In the genomic region with DNA sequence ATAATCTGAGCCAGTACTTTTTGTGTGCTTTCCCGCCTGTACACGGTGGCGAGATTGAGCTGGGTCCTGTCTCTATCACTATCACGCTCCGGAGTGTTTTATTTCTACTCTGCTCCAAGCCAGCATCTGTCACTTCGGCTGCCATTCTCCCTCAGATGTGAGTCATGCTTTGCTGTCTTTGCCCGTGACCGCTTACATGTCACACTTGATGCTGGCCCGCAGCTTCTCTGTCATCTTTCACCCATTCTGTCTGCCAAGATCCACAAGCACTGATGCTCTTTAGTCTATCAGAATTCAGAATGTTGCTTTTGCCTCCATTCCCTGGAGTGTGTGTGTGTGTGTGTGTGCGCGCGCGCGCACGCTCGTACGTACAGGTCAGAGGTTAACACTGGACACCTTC, we compare ENCODE assay signal across 15 mouse cellular contexts. TPM values are rescaled to one million over a fixed set of nuclear protein-coding genes. Genes with fewer than 3 reads are reported as not detected.
DNase-seq lines count a peak whose midpoint lies in the region; ATAC-seq lines count a peak whose summit lies in the region.
"Had no signal": no experiment of that assay in that cellular context is flagged by ENCODE, and none has a peak within 500 bp of the region (broad histone marks: within the 10 kb centered on the region; RNA-seq: fewer than 3 reads in every experiment).

No protein-coding gene starts in this region.

- no peaks in the 10 kb centered on the region for H3K9me3 ChIP-seq in forebrain, embryonic 10.5 days
- H3K9me3 ChIP-seq in forebrain, embryonic 11.5 days (ENCODE audit: control insufficient read depth, low read length): no peaks in the 10 kb centered on the region
- no peaks in the 10 kb centered on the region for H3K9me3 ChIP-seq in forebrain, embryonic 16.5 days (ENCODE audit: control insufficient read depth, low read length)
- H3K9me3 ChIP-seq in midbrain, embryonic 13.5 days: no peaks in the 10 kb centered on the region
- H3K9me3 ChIP-seq in intestine, embryonic 15.5 days: no peaks in the 10 kb centered on the region

- WGBS in forebrain, embryonic 10.5 days: 97% methylated on average over 17 of the region's 17 CpGs
- WGBS in forebrain, embryonic 11.5 days: 96% methylated on average over 17 of the region's 17 CpGs
- WGBS in forebrain, embryonic 16.5 days: 86% methylated on average over 17 of the region's 17 CpGs
- WGBS in midbrain, embryonic 13.5 days: 95% methylated on average over 17 of the region's 17 CpGs
- WGBS in intestine, embryonic 15.5 days: 95% methylated on average over 17 of the region's 17 CpGs

- peaks cover 28% of the 10 kb centered on the region for H3K4me1 ChIP-seq in forebrain, embryonic 10.5 days
- H3K4me1 ChIP-seq in forebrain, embryonic 11.5 days (replicated peaks; ENCODE audit: control insufficient read depth, insufficient read depth, low read length): peaks cover 4% of the 10 kb centered on the region; the same call in 1 of the 2 replicates
- H3K4me1 ChIP-seq in forebrain, embryonic 16.5 days (replicated peaks; ENCODE audit: control insufficient read depth, insufficient read depth, low read length): peaks cover 23% of the 10 kb centered on the region
- H3K4me1 ChIP-seq in midbrain, embryonic 13.5 days (replicated peaks): peaks cover 28% of the 10 kb centered on the region
- H3K4me1 ChIP-seq in intestine, embryonic 15.5 days (replicated peaks): no peaks in the 10 kb centered on the region

- no peak for DNase-seq in forebrain, embryonic 10.5 days (ENCODE audit: extremely low spot score, low spot score)
- no peak for DNase-seq in forebrain, embryonic 11.5 days (ENCODE audit: low spot score)
- DNase-seq in 3T3-L1 (ENCODE audit: low read depth, low spot score): peak; percentile 33
- no peak for DNase-seq in cerebellum, adult 9-10 months
- DNase-seq in embryo, embryonic 11 days: no peak
- DNase-seq: heart, adult 18-20 months; heart, postnatal 10 days; left cerebral cortex, postnatal 4 days; thymus, adult 18-20 months had no signal

- no peak overlapping the region for H3K4me3 ChIP-seq in forebrain, embryonic 10.5 days
- H3K4me3 ChIP-seq in forebrain, embryonic 11.5 days (ENCODE audit: low read depth, low read length): no peak overlapping the region
- no peak overlapping the region for H3K4me3 ChIP-seq in forebrain, embryonic 16.5 days (replicated peaks; ENCODE audit: low read length)
- H3K4me3 ChIP-seq in midbrain, embryonic 13.5 days (replicated peaks): no peak overlapping the region
- H3K4me3 ChIP-seq in intestine, embryonic 15.5 days (replicated peaks): no peak overlapping the region
- H3K4me3 ChIP-seq: layer of hippocampus, adult 2 months had no signal

- no peak overlapping the region for H3K4me2 ChIP-seq in forebrain, embryonic 11.5 days (ENCODE audit: low read depth, low read length, severe bottlenecking)
- no peak overlapping the region for H3K4me2 ChIP-seq in forebrain, embryonic 16.5 days (ENCODE audit: low read length)
- no peak overlapping the region for H3K4me2 ChIP-seq in midbrain, embryonic 13.5 days (replicated peaks)
- H3K4me2 ChIP-seq in intestine, embryonic 15.5 days (replicated peaks): no peak overlapping the region

- H3K36me3 ChIP-seq in forebrain, embryonic 10.5 days (replicated peaks): no peaks in the 10 kb centered on the region
- no peaks in the 10 kb centered on the region for H3K36me3 ChIP-seq in forebrain, embryonic 11.5 days (ENCODE audit: control insufficient read depth, insufficient read depth, low read length)
- H3K36me3 ChIP-seq in forebrain, embryonic 16.5 days (ENCODE audit: control insufficient read depth, insufficient read depth): no peaks in the 10 kb centered on the region
- no peaks in the 10 kb centered on the region for H3K36me3 ChIP-seq in midbrain, embryonic 13.5 days
- no peaks in the 10 kb centered on the region for H3K36me3 ChIP-seq in intestine, embryonic 15.5 days

- H3K27me3 ChIP-seq in forebrain, embryonic 10.5 days (ENCODE audit: poor library complexity, severe bottlenecking): no peaks in the 10 kb centered on the region
- H3K27me3 ChIP-seq in forebrain, embryonic 11.5 days (ENCODE audit: control insufficient read depth, insufficient read depth, low read length): no peaks in the 10 kb centered on the region
- H3K27me3 ChIP-seq in forebrain, embryonic 16.5 days (replicated peaks; ENCODE audit: control insufficient read depth, insufficient read depth, low read length): no peaks in the 10 kb centered on the region
- H3K27me3 ChIP-seq in midbrain, embryonic 13.5 days: no peaks in the 10 kb centered on the region
- H3K27me3 ChIP-seq in intestine, embryonic 15.5 days (replicated peaks): no peaks in the 10 kb centered on the region

- no peak for ATAC-seq in forebrain, embryonic 11.5 days (replicated peaks; ENCODE audit: low FRiP score)
- ATAC-seq in forebrain, embryonic 16.5 days: 0 out of 2 replicates have a peak, but pooled peaks have one; percentile 23
- no peak for ATAC-seq in midbrain, embryonic 13.5 days
- no peak for ATAC-seq in intestine, embryonic 15.5 days

- H3K9ac ChIP-seq in forebrain, embryonic 11.5 days (ENCODE audit: low read length): no peak overlapping the region
- H3K9ac ChIP-seq in forebrain, embryonic 16.5 days (replicated peaks; ENCODE audit: low read depth, low read length): no peak overlapping the region
- H3K9ac ChIP-seq in midbrain, embryonic 13.5 days (replicated peaks): no peak overlapping the region
- H3K9ac ChIP-seq in intestine, embryonic 15.5 days: no peak overlapping the region

- 0 out of 2 replicates have a peak overlapping the region, but pooled peaks have one; percentile 65 for H3K27ac ChIP-seq in forebrain, embryonic 10.5 days
- H3K27ac ChIP-seq in forebrain, embryonic 11.5 days (ENCODE audit: low read depth, low read length): no peak overlapping the region
- H3K27ac ChIP-seq in forebrain, embryonic 16.5 days (ENCODE audit: low read length): peak overlapping the region; percentile 72
- peak overlapping the region; percentile 87 for H3K27ac ChIP-seq in midbrain, embryonic 13.5 days
- no peak overlapping the region for H3K27ac ChIP-seq in intestine, embryonic 15.5 days

RNA-seq across cellular contexts. Expression of a gene that starts 33.5 kb away (rescaled TPM):
- 0.35 TPM in 1 of 2 replicates, not detected in the other for polyA plus RNA-seq in forebrain, embryonic 10.5 days (2016; fragmentation: Nextera tagmentation; extraction: Ambion mirVana)
- polyA plus RNA-seq in forebrain, embryonic 11.5 days (2014; fragmentation: Nextera tagmentation; extraction: Ambion mirVana): 0.57 and 0.71 TPM in 2 replicates
- 0.89 and 0.93 TPM in 2 replicates for polyA plus RNA-seq in forebrain, embryonic 16.5 days (2015; fragmentation: Nextera tagmentation; extraction: Ambion mirVana)
- 0.27 and 0.43 TPM in 2 replicates for polyA plus RNA-seq in midbrain, embryonic 13.5 days (2015; fragmentation: Nextera tagmentation; extraction: Ambion mirVana)
- 0.63 and 0.72 TPM in 2 replicates for polyA plus RNA-seq in intestine, embryonic 15.5 days (2015; fragmentation: Nextera tagmentation; extraction: Ambion mirVana)
- polyA plus RNA-seq: embryonic facial prominence, embryonic 11.5 days; liver, embryonic 16.5 days had no signal

Comparison
In these comparisons a context has a peak if more than half of its experiments do, and no peak if none do; other contexts are left out.
1. H3K27ac ChIP-seq: peak in forebrain, embryonic 10.5 days (single experiment), forebrain, embryonic 16.5 days (single experiment) and midbrain, embryonic 13.5 days (single experiment); none in forebrain, embryonic 11.5 days (single experiment) and intestine, embryonic 15.5 days (single experiment).